Mouse (Mus musculus): Measurements from ENCODE around the gene Prss32.

DNA sequence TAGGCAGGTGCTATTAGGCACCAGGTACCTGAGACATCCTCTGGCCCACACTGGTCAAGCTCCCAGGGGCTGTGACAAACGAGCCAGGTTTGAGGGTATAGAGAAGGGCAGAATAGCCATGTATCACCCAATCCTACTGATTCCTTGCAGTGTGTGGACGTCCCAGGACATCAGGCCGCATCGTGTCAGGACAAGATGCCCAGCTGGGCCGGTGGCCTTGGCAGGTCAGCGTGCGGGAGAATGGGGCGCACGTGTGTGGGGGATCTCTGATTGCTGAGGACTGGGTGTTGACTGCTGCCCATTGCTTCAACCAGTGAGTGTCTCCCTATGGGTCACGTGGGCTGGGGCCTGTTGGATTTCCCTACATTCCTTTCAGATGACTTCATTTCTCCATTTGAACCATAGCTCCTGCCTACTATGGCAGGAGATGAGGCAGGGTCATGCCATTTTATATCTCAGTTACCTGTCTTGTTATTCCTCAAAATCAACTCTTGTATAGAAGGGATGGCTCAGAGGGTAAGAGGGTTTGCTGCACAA lies 10.6 kb downstream of the Prss32 start:
- no peak for TF ChIP-seq CTCF (IDR thresholded peaks at IDR 0.05; ENCODE audit: low read depth)
- TF ChIP-seq EP300 (optimal IDR thresholded peaks at IDR 0.05), result no peak

Data from stomach, postnatal 0 days (tissue).